Mouse (Mus musculus) liver, embryonic 14.5 days (tissue): ENCODE measurements around the gene Cntnap4.

ENCODE experiments used
- CTCF ChIP-seq: IDR thresholded peaks from 2 replicates; pipeline ENCODE4 v1.5.1; 2016; ENCODE audit warnings: antibody characterized with exemption, low read depth, control low read depth
- EP300 ChIP-seq: IDR thresholded peaks from 2 replicates; pipeline ENCODE4 v1.6.1; 2016; ENCODE audit warnings: antibody characterized with exemption, low read depth

DNA sequence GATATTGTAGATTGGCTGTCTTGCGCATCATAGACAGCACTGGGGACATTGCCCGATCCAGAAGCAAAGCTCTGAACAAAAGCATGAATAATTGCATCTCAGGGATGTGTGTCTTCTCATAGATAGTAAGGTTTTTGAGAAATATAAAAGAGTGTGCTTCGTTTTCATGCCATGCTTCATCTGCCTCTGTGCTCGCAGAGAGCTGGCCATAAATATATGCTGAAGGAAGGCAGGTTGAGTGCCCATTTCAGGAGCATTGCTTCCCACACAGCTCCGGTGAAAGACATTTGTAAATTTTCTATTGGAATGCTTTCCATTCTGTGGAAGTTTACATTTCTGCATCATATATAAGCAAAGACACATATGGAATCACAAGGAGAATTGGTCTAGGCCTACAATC lies 177.5 kb downstream of the Cntnap4 start:
- TF ChIP-seq CTCF = no peak
- TF ChIP-seq EP300 = no peak
